9 mouse cellular contexts compared by ENCODE assay signal in genomic region chr14:23529720-23530119, GRCm38 (mm10).
A peak's percentile ranks its signal among the peaks of the same experiment; 100 is the strongest.
DNase-seq lines count a peak whose midpoint lies in the region; ATAC-seq and TF ChIP-seq lines count a peak whose summit lies in the region.
"Had no signal": no experiment of that assay in that cellular context is flagged by ENCODE, and none has a peak within 500 bp of the region (broad histone marks: within the 10 kb centered on the region; RNA-seq: fewer than 3 reads in every experiment).

No protein-coding gene starts in this region.

- H3K9ac ChIP-seq in ES-Bruce4 (ENCODE audit: low read depth, poor library complexity, severe bottlenecking): no peak overlapping the region
- H3K9ac ChIP-seq: midbrain, embryonic 12.5 days had no signal

- no peak for TF ChIP-seq EP300 in ES-Bruce4 (IDR thresholded peaks at IDR 0.05; ENCODE audit: insufficient read depth, low read depth, low read length)

- no peak overlapping the region for H3K27ac ChIP-seq in ES-Bruce4 (ENCODE audit: insufficient read depth, low read length)
- H3K27ac ChIP-seq: midbrain, embryonic 12.5 days had no signal

- H3K4me1 ChIP-seq in ES-Bruce4 (ENCODE audit: control insufficient read depth, insufficient read depth, low read length): no peaks in the 10 kb centered on the region
- H3K4me1 ChIP-seq: midbrain, embryonic 12.5 days had no signal

- H3K9me3 ChIP-seq in ES-Bruce4 (replicated peaks; ENCODE audit: control insufficient read depth, insufficient read depth, low read length, poor library complexity, severe bottlenecking): peaks cover 16% of the 10 kb centered on the region
- H3K9me3 ChIP-seq: midbrain, embryonic 12.5 days had no signal

- no peaks in the 10 kb centered on the region; the same call in 1 of the 2 replicates for H3K27me3 ChIP-seq in ES-Bruce4 (ENCODE audit: control insufficient read depth, insufficient read depth, low read length, poor library complexity, severe bottlenecking)
- no peaks in the 10 kb centered on the region for H3K27me3 ChIP-seq in splenic B cell, adult 2 months (ENCODE audit: control insufficient read depth, insufficient read depth, low read length, poor library complexity, severe bottlenecking)

- peak; percentile 84 for DNase-seq in heart, adult 11 months
- DNase-seq in heart, postnatal 25 days (ENCODE audit: low spot score): no peak
- peak; percentile 73 for DNase-seq in kidney, postnatal 14 days
- DNase-seq in lung, adult 18-20 months: peak; percentile 28 to 35
- DNase-seq in splenic B cell, adult 2 months (ENCODE audit: low read depth, low spot score): peak; percentile 20

- intact Hi-C loops in heart, postnatal 25 days (cut with DNase I): loop anchor here (10.0 kb wide), 5 partner anchors 95 to 1545 kb away; partner anchors contain the start of gene Zfp503

- no peak overlapping the region for H3K4me3 ChIP-seq in ES-Bruce4 (ENCODE audit: low read depth, low read length)
- H3K4me3 ChIP-seq: midbrain, embryonic 12.5 days had no signal

- TF ChIP-seq POLR2A in ES-Bruce4 (IDR thresholded peaks at IDR 0.05; ENCODE audit: insufficient read depth, low read length): no peak

- 0 out of 2 replicates have a peak, but pooled peaks have one; percentile 47 for ATAC-seq in cerebellum, adult (ENCODE audit: insufficient number of reproducible peaks, low FRiP score, low TSS enrichment)
- peak; percentile 22; the same call in 1 of the 2 replicates for ATAC-seq in frontal cortex, adult (ENCODE audit: low TSS enrichment)

- TF ChIP-seq CTCF in ES-Bruce4 (IDR thresholded peaks at IDR 0.05; ENCODE audit: low read depth, low read length): peak; percentile 45

- H3K36me3 ChIP-seq in ES-Bruce4 (ENCODE audit: control insufficient read depth, insufficient read depth, low read length, poor library complexity, severe bottlenecking): no peaks in the 10 kb centered on the region
- no peaks in the 10 kb centered on the region for H3K36me3 ChIP-seq in splenic B cell, adult 2 months (ENCODE audit: control insufficient read depth, insufficient read depth, low read length, poor library complexity, severe bottlenecking)
- H3K36me3 ChIP-seq: midbrain, embryonic 12.5 days had no signal
